Mouse (Mus musculus): Measurements from ENCODE around the gene Mafg.

Mafg gene

DNA sequence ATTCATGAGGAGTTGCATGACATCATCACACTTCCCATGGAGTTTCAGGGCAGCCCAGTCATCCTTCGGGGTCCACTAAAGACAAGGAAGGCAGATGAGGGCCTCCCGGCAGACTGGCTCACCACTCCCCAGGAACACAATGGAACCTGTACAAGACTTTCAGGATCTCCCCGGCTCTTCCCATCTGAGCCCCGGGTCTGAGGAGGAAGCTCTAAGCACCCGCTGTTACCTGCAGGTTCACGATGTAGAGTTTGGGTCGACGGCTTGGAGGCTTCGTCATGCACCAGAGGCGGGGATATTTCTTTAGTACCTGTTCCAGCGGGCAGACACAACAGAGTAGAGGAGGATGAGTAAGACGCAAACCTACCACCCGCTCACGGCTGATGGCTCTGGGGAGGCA lies 13.2 kb downstream of the Mafg start:
- DNase-seq (ENCODE audit: low read depth): no peak

- no peak for DNase-seq (ENCODE audit: low read depth)
Observed at GRCm38 (mm10) chr11:120618619-120619535, 14.5 kb downstream of the Mafg start.

DNA sequence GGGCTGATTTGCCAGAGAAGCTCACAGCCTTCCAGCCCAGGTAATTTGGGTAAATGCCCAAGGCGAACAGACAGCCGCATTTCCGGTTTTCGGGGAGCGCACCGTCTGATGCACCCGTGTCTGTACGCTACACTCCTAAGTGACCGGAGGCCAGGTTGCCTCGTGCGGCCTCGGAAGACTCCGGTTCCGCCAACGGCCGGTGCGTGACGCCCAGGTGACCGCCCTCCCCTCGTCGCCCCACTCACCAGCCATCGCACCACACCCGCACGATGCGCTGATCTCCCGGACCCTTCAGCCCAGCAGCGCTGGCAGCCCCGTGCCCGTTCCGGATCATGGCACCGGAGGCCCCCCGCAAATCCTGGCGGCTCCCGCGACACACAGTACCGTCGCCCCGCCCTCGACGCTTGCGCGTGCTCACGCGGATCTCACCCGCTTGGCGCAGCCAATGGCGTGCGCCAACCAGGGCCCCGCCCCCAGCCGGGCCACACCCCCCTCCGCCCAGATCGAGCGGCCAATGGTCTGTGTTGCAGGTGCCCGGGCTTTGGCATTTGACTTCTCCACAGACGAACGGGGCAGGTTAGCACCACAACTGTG lies 15.8 kb downstream of the Mafg start, which contains the start of gene Pcyt2:
Gene Pcyt2 (minus strand): TSS at position 418 of the 594 bp plus-strand sequence.
- DNase-seq (ENCODE audit: low read depth): peak; percentile 96

GRCm38 (mm10) chr11:120616617-120617294 lies 16.6 kb downstream of the Mafg start:
- DNase-seq (ENCODE audit: low read depth): peak; percentile 29

- no peak for DNase-seq (ENCODE audit: low read depth)
Observed at GRCm38 (mm10) chr11:120615606-120616203, 17.7 kb downstream of the Mafg start.

DNA sequence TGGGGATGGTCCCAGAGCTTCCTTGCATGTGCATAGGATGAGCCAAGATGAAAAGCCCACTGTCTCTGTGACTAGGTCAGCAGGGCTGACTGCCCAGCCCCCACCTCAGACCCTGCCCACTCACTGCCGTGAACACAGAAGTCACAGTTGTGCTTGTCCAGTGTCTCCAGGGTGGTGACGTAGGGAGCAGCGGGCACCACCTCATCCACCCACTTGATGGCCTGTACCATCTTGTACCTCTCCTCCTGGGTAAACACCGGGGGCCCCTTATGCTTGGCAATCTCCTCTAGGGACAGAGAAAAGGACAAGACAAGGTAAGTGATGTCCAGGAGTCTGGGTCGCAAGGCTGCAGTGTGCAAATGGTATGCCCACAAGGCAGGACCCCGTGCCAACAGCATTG lies 18.2 kb downstream of the Mafg start:
- DNase-seq (ENCODE audit: low read depth): no peak

DNA sequence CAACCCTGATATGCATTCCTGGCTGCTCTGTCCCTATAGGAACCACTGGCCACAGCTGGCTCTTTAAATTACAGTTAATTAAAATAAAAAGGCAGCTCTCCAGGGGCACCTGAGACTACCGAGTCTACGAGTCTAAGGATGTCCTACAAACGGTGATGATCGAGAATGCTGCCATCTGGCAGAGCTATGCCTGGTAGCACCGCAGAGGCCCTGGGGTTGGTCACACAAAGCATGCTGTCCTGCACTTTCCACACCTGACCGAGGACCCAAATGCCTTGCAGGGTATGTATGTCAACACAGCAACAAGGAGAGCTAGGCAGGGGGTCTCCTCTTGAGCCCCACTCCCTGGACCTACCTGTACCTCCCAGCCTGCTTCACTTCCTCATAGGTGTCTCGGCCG lies 19.4 kb downstream of the Mafg start:
- DNase-seq (ENCODE audit: low read depth): no peak

DNA sequence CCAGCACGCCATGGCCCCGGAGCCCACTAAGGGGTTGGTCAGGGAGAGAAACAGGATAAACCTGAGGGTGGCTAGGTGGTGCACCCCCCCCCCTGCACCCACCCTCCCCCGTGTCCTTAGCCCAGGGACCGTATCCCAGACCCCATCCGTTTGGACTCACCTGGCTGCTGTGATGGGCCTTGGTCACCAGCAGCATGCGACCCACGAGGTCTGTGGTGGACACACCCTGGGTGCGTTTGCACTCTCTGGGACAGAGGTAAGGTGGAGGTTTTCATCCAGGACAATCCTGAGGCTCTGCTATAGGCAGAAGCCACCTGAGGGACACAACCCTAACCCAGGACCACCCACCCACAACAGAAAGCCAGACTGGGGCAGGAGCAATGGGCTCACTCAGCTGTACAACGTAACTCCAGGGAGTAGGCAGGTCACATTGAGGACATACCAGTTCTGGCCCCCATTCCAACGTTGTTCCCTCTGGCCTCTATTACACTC lies 19.9 kb downstream of the Mafg start:
- no peak for DNase-seq (ENCODE audit: low read depth)

DNA sequence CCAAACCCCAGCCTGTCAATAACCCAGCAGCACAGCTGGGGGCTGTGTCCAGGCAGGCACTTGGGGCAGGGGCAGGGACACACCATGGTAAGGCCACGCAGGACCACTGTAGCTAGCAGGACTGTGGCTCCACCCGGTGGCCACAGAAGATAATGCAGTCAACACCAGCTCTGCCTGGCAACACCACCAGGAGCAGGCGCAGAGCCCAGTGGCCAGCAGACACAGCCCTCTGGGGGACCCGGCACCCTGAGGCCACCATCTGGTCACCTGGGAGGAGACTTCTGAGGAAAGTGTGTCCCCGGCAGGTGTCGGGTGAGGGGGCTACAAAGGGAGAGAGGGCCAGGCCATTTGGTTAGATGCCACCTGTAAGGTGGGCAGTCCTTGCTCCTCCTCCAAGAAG lies 20.6 kb downstream of the Mafg start:
- DNase-seq (ENCODE audit: low read depth): peak; percentile 86

- DNase-seq (ENCODE audit: low read depth): no peak
Observed at GRCm38 (mm10) chr11:120610477-120611046, 22.8 kb downstream of the Mafg start.

GRCm38 (mm10) chr11:120609250-120609649 lies 24.1 kb downstream of the Mafg start:
- DNase-seq (ENCODE audit: low read depth): no peak

- DNase-seq (ENCODE audit: low read depth): no peak
Observed at GRCm38 (mm10) chr11:120608241-120609034, 25.0 kb downstream of the Mafg start, which contains the start of gene Npb. Gene Npb, plus strand, starts transcription at chr11:120608477.

DNA sequence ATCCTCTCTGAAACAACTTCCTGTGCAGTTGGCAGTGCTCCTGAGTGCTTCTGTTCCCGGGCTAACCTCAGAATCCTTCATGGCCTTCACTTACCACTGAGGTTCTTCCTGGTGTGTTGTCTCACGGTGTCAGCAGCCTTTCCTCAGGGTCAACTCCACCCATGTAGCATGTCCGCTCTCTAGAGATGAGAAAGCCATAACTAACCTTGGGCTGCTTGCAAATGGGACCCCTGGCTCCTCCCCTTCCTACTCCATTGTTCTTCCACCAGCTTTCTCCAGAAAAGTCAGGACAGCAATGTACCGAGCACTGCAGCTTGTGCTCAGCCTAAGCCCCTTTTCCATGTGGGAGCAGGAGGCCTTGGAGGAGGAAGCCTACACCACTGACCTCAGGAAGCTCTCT lies 26.6 kb downstream of the Mafg start:
- no peak for DNase-seq (ENCODE audit: low read depth)

DNA sequence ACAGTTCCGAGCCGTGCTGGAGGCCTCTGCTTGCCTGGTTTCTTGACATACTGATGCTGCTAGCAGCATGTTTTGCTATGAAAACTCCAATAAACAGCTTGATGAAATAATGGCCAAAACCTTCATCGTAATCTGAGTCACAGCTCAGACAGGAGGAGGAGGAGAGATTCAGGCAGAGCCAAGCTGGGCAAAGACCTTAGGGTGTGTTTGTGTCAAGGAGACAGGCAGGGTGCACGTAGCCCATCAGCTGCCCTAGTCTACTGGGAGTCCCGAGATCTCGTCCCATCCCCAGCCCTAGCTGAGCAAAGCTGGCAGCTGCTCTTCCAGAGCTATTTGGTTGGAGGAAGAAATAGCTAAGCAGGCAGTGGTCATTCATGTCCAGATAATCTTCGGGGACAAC lies 27.7 kb downstream of the Mafg start:
- DNase-seq (ENCODE audit: low read depth): no peak

- DNase-seq (ENCODE audit: low read depth): no peak
Observed at GRCm38 (mm10) chr11:120603545-120603944, 29.9 kb downstream of the Mafg start.

- DNase-seq (ENCODE audit: low read depth): peak; percentile 72
Observed at GRCm38 (mm10) chr11:120600716-120601115, 32.7 kb downstream of the Mafg start.

GRCm38 (mm10) chr11:120598990-120599549 lies 34.3 kb downstream of the Mafg start:
- DNase-seq (ENCODE audit: low read depth): no peak

DNA sequence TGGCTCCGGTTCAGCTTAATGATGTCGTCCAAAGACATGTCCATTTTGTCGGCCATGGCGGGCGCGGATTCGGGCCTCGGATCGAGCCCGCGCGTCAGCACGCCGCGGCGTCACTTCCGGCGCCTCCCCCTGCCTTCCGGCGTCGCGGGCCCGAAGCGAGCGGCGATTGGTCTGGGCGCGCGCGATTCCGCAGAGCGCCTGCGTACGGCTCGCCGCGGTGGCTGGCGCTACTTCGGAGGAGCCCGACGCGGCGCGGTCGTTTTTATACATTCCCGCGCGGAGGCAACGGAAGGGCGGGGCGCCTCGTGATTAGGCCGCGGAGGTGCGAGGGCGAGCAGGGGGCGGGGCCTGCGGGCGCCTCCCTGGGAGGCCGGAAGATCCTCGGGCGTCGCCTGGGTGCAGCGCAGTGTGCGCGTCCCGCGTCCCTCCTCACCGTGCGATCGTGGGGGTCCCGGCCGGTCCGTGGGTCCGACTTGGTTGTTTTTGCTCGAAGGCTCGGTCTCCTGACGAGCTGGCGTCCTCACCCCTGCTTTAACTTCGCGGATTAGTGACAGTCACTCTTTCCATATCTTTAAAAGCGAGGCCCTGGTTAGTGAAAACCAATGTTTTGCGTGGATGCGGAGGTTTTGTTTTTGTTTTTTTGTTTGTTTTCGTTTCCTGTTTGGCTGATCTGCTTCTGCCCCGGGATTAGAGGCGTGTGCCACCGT lies 35.0 kb downstream of the Mafg start, which contains the start of the genes Alyref and Anapc11:
Gene Alyref (minus strand): TSS at position 83 of the 707 bp plus-strand sequence.
Gene Anapc11 (plus strand): TSS at position 139 of the 707 bp plus-strand sequence.
- DNase-seq (ENCODE audit: low read depth): peak; percentile 98

All from induced T-regulatory cell, adult 2 months (primary cell).